Mouse (Mus musculus): ENCODE data around the gene Ptgis. TPM values are rescaled to one million over a fixed set of nuclear protein-coding genes. Genes with fewer than 3 reads are reported as not detected.

Gene Ptgis
- total and polyA plus RNA-seq, 2 experiments, result 1.0 to 3.1 TPM

DNA sequence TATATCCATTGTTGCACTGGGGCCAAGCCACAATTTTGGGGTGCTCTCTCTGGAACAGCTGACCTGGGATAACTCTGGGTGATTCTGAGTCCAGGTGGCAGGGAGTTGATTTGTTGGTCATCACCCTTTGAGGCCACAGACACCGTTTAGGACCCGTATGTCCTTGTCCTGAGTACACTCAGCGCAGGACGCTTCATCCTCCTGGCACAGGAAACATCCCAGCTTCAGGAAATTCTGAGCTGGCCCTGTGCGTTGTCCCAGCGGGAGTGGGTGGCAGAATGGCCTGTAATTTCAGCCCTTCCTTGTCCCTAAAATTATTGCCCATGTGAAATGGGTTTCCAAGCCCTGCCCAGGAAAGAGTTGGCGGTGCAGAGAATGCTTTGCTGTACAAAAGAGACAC, 37.6 kb upstream of the Ptgis start:
- H3K9ac ChIP-seq (ENCODE audit: low read depth, low read length), result no peak overlapping the region
- TF ChIP-seq CTCF (IDR thresholded peaks at IDR 0.05; ENCODE audit: low read depth, low read length), result no peak
- no peak for TF ChIP-seq POLR2A (IDR thresholded peaks at IDR 0.05; ENCODE audit: extremely low read depth, insufficient read depth, low read length)
- 76% methylated on average over 7 of the region's 7 CpGs for WGBS
- H3K79me2 ChIP-seq (ENCODE audit: control insufficient read depth, insufficient read depth, low read length), result no peaks in the 10 kb centered on the region
- H3K4me3 ChIP-seq (ENCODE audit: insufficient read depth, low read depth, low read length), result no peak overlapping the region
- no peaks in the 10 kb centered on the region for H3K36me3 ChIP-seq (ENCODE audit: control insufficient read depth, insufficient read depth, low read length)
- H3K4me1 ChIP-seq (ENCODE audit: control insufficient read depth, insufficient read depth, low read length), result no peaks in the 10 kb centered on the region
- H3K27me3 ChIP-seq (ENCODE audit: control insufficient read depth, insufficient read depth, low read length), result no peaks in the 10 kb centered on the region
- DNase-seq (ENCODE audit: extremely low read depth, low read depth, low spot score), result no peak
- no peak overlapping the region for H3K27ac ChIP-seq (replicated peaks; ENCODE audit: insufficient read depth, low read depth, low read length)

- WGBS, result 84% methylated on average over 13 of the region's 13 CpGs
- Histone ChIP-seq H3K79me2 (ENCODE audit: control insufficient read depth, insufficient read depth, low read length) (no peaks in the 10 kb centered on the region), H3K4me1 (ENCODE audit: control insufficient read depth, insufficient read depth, low read length) (no peaks in the 10 kb centered on the region), H3K9ac (ENCODE audit: low read depth, low read length) (no peak overlapping the region), H3K4me3 (ENCODE audit: insufficient read depth, low read depth, low read length) (no peak overlapping the region), H3K27me3 (ENCODE audit: control insufficient read depth, insufficient read depth, low read length) (no peaks in the 10 kb centered on the region), H3K36me3 (ENCODE audit: control insufficient read depth, insufficient read depth, low read length) (no peaks in the 10 kb centered on the region), H3K27ac (replicated peaks; ENCODE audit: insufficient read depth, low read depth, low read length) (no peak overlapping the region)
- no peak for DNase-seq (ENCODE audit: extremely low read depth, low read depth, low spot score)
- TF ChIP-seq POLR2A (IDR thresholded peaks at IDR 0.05; ENCODE audit: extremely low read depth, insufficient read depth, low read length) (no peak), CTCF (IDR thresholded peaks at IDR 0.05; ENCODE audit: low read depth, low read length) (no peak)
These were observed 36.6 kb upstream of the Ptgis start for GRCm38 (mm10) chr2:167277026-167277425.

DNA sequence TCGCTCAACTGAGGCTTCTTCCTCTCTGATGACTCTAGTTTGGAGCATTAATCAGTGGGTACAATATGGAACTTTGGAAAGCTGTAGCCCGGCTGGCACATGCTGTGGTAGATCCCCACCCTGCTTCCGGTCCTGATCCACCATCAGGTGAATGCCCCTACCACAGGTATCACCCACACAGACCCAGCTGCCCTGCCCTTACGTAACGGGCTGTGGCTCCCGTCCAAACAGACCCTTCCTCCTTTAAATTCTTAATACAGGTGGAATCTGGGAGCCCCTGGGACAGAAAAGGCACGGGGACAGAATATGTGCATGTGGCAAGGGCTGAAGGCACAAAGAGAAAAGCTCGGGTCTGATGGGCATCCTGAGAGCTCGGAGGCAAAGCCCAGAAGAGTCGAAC, 35.5 kb upstream of the Ptgis start:
- WGBS, result 84% methylated on average over 10 of the region's 10 CpGs
- no peak overlapping the region for H3K9ac ChIP-seq (ENCODE audit: low read depth, low read length)
- TF ChIP-seq POLR2A (IDR thresholded peaks at IDR 0.05; ENCODE audit: extremely low read depth, insufficient read depth, low read length) (no peak), CTCF (IDR thresholded peaks at IDR 0.05; ENCODE audit: low read depth, low read length) (no peak)
- H3K27ac ChIP-seq (replicated peaks; ENCODE audit: insufficient read depth, low read depth, low read length), result no peak overlapping the region
- H3K36me3 ChIP-seq (ENCODE audit: control insufficient read depth, insufficient read depth, low read length), result no peaks in the 10 kb centered on the region
- no peaks in the 10 kb centered on the region for H3K27me3 ChIP-seq (ENCODE audit: control insufficient read depth, insufficient read depth, low read length)
- DNase-seq (ENCODE audit: extremely low read depth, low read depth, low spot score), result no peak
- H3K4me3 ChIP-seq (ENCODE audit: insufficient read depth, low read depth, low read length), result no peak overlapping the region
- H3K4me1 ChIP-seq (ENCODE audit: control insufficient read depth, insufficient read depth, low read length), result no peaks in the 10 kb centered on the region
- no peaks in the 10 kb centered on the region for H3K79me2 ChIP-seq (ENCODE audit: control insufficient read depth, insufficient read depth, low read length)

- Histone ChIP-seq H3K4me1 (ENCODE audit: control insufficient read depth, insufficient read depth, low read length) (no peaks in the 10 kb centered on the region), H3K4me3 (ENCODE audit: insufficient read depth, low read depth, low read length) (no peak overlapping the region), H3K27me3 (ENCODE audit: control insufficient read depth, insufficient read depth, low read length) (no peaks in the 10 kb centered on the region), H3K9ac (ENCODE audit: low read depth, low read length) (no peak overlapping the region), H3K36me3 (ENCODE audit: control insufficient read depth, insufficient read depth, low read length) (no peaks in the 10 kb centered on the region), H3K27ac (replicated peaks; ENCODE audit: insufficient read depth, low read depth, low read length) (no peak overlapping the region), H3K79me2 (ENCODE audit: control insufficient read depth, insufficient read depth, low read length) (no peaks in the 10 kb centered on the region)
- no peak for TF ChIP-seq POLR2A (IDR thresholded peaks at IDR 0.05; ENCODE audit: extremely low read depth, insufficient read depth, low read length)
- TF ChIP-seq CTCF (IDR thresholded peaks at IDR 0.05; ENCODE audit: low read depth, low read length), result no peak
- no peak for DNase-seq (ENCODE audit: extremely low read depth, low read depth, low spot score)
- WGBS, result 78% methylated on average over 10 of the region's 10 CpGs
These were observed 34.5 kb upstream of the Ptgis start for GRCm38 (mm10) chr2:167274713-167275465.

DNA sequence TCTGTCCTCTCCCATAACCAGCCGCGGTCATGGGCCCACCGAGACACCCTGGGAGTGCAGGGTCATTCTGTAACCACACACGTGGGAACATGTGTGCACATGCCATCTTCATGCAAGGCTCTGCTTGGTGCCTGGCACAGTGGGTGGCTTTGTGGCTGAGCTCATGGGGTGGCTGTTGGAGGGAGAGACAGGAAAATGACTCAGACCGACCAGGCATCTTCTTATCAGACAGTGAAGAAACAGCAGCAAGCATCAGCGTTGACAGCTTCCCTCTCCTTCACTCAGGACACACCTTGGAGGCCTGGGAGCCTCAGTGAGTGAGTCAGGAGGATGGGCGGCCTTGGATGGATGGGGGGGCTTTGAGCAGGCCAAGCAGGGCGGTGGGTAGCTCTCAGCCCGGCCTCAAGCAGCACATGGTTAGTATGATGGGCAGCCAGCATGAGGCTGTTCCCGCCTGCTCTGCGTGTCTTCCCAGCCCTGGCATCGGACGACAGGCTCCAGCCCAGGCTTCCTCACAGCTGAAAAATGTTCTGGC, 32.9 kb upstream of the Ptgis start:
- H3K4me1 ChIP-seq (ENCODE audit: control insufficient read depth, insufficient read depth, low read length), result no peaks in the 10 kb centered on the region
- H3K79me2 ChIP-seq (ENCODE audit: control insufficient read depth, insufficient read depth, low read length), result no peaks in the 10 kb centered on the region
- no peaks in the 10 kb centered on the region for H3K27me3 ChIP-seq (ENCODE audit: control insufficient read depth, insufficient read depth, low read length)
- H3K9ac ChIP-seq (ENCODE audit: low read depth, low read length), result no peak overlapping the region
- no peak for DNase-seq (ENCODE audit: extremely low read depth, low read depth, low spot score)
- 79% methylated on average over 13 of the region's 13 CpGs for WGBS
- no peak for TF ChIP-seq POLR2A (IDR thresholded peaks at IDR 0.05; ENCODE audit: extremely low read depth, insufficient read depth, low read length)
- TF ChIP-seq CTCF (IDR thresholded peaks at IDR 0.05; ENCODE audit: low read depth, low read length), result no peak
- H3K36me3 ChIP-seq (ENCODE audit: control insufficient read depth, insufficient read depth, low read length), result no peaks in the 10 kb centered on the region
- no peak overlapping the region for H3K27ac ChIP-seq (replicated peaks; ENCODE audit: insufficient read depth, low read depth, low read length)
- no peak overlapping the region for H3K4me3 ChIP-seq (ENCODE audit: insufficient read depth, low read depth, low read length)

DNA sequence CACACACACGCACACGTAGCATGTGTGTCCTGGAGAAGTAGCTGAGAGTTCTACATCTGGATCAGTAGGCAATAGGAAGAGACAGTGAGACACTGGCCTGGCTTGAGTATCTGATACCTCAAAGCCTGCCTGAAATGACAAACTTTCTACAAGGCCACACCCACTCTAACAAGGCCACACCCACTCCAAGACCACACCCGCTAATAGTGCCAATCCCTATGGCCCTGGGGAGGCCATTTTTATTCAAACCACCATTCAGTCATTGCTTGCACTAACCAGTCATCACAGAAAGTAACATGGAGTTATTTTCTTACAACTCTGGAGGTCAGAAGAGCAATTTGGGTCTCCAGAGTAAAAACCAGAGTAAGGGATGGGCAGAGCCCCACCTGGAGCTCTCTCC, 32.3 kb upstream of the Ptgis start:
- no peak overlapping the region for H3K9ac ChIP-seq (ENCODE audit: low read depth, low read length)
- H3K4me1 ChIP-seq (ENCODE audit: control insufficient read depth, insufficient read depth, low read length), result no peaks in the 10 kb centered on the region
- H3K27ac ChIP-seq (replicated peaks; ENCODE audit: insufficient read depth, low read depth, low read length), result no peak overlapping the region
- H3K36me3 ChIP-seq (ENCODE audit: control insufficient read depth, insufficient read depth, low read length), result no peaks in the 10 kb centered on the region
- H3K27me3 ChIP-seq (ENCODE audit: control insufficient read depth, insufficient read depth, low read length), result no peaks in the 10 kb centered on the region
- DNase-seq (ENCODE audit: extremely low read depth, low read depth, low spot score), result no peak
- TF ChIP-seq CTCF (IDR thresholded peaks at IDR 0.05; ENCODE audit: low read depth, low read length), result no peak
- no peak for TF ChIP-seq POLR2A (IDR thresholded peaks at IDR 0.05; ENCODE audit: extremely low read depth, insufficient read depth, low read length)
- no peaks in the 10 kb centered on the region for H3K79me2 ChIP-seq (ENCODE audit: control insufficient read depth, insufficient read depth, low read length)
- no peak overlapping the region for H3K4me3 ChIP-seq (ENCODE audit: insufficient read depth, low read depth, low read length)
- 95% methylated on average over 3 of the region's 3 CpGs for WGBS
